Mouse (Mus musculus) ES-Bruce4 (cell line): Measurements from ENCODE around the gene Ropn1. TPM values are rescaled to one million over a fixed set of nuclear protein-coding genes. Genes with fewer than 3 reads are reported as not detected.

Source experiments
- H3K27ac ChIP-seq: 2 replicates; pipeline ENCODE4 v1.5.1; 2012; ENCODE audit warnings: low read length, inconsistent platforms; ENCODE audit not compliant: insufficient read depth
- H3K27me3 ChIP-seq: 2 replicates; pipeline ENCODE4 v1.6.1; 2012; ENCODE audit warnings: mild to moderate bottlenecking, low read length, inconsistent platforms; ENCODE audit not compliant: control insufficient read depth, poor library complexity, insufficient read depth, severe bottlenecking
- H3K36me3 ChIP-seq: 2 replicates; pipeline ENCODE4 v1.6.1; 2012; ENCODE audit warnings: inconsistent platforms, mild to moderate bottlenecking, low read length, moderate library complexity; ENCODE audit not compliant: control insufficient read depth, poor library complexity, insufficient read depth, severe bottlenecking
- H3K4me1 ChIP-seq: one replicate; pipeline ENCODE4 v1.8.1; 2011; ENCODE audit warnings: low read length; ENCODE audit not compliant: control insufficient read depth, insufficient read depth
- H3K4me3 ChIP-seq: 2 replicates; pipeline ENCODE4 v1.5.1; 2011; ENCODE audit warnings: low read depth, mild to moderate bottlenecking, low read length
- H3K9ac ChIP-seq: 2 replicates; pipeline ENCODE4 v1.6.1; 2012; ENCODE audit warnings: low read depth, mild to moderate bottlenecking, inconsistent platforms; ENCODE audit not compliant: poor library complexity, severe bottlenecking
- H3K9me3 ChIP-seq: replicated peaks from 2 replicates; pipeline ENCODE4 v1.6.1; 2012; ENCODE audit warnings: mild to moderate bottlenecking, low read length, inconsistent platforms; ENCODE audit not compliant: control insufficient read depth, poor library complexity, insufficient read depth, severe bottlenecking
- CTCF ChIP-seq: IDR thresholded peaks from one replicate; pipeline ENCODE4 v1.8.1; 2011; ENCODE audit warnings: low read depth, low read length
- EP300 ChIP-seq: IDR thresholded peaks from 2 replicates; pipeline ENCODE4 v1.6.1; 2011; ENCODE audit warnings: low read depth, low read length; ENCODE audit not compliant: insufficient read depth
- POLR2A ChIP-seq: IDR thresholded peaks from one replicate; pipeline ENCODE4 v1.8.1; 2011; ENCODE audit warnings: low read length; ENCODE audit not compliant: insufficient read depth
- polyA plus RNA-seq: library from polyadenylated mRNA; stranded (reverse); fragments of >200 nt; gene quantifications from 2 replicates; pipeline ENCODE4 v1.2.4, GENCODE M21; 2011; ENCODE audit warnings: low read depth; ENCODE audit not compliant: missing spikeins, insufficient read depth, insufficient read length

The Ropn1 gene
- polyA plus RNA-seq, 1 experiment = not detected

DNA sequence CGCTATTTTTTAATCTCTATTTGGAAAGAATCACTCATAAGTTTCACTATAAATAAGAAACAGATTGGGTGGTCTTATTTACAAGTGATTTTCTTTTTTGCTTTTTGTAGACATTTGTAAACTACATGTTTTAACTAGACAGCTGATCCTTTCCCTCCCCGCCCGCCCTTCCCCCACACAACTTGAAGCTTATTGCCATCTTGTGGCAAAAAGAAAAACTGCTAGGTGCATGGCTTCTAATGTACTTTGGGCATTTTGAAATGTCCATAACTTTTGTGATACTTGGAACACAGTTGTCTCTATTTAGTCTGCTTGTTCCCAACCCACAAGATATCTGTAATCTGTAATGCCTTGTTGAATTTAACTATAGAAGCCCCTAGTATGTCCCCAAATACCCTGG is 61.8 kb downstream of the Ropn1 start:
- TF ChIP-seq EP300 (no peak), CTCF (no peak), POLR2A (no peak)
- Histone ChIP-seq H3K27ac (no peak overlapping the region), H3K4me3 (no peak overlapping the region), H3K4me1 (no peaks in the 10 kb centered on the region), H3K9me3 (no peaks in the 10 kb centered on the region), H3K36me3 (peaks cover 28% of the 10 kb centered on the region), H3K27me3 (no peaks in the 10 kb centered on the region), H3K9ac (no peak overlapping the region)

GRCm38 (mm10) chr16:34725156-34725555 is 75.4 kb downstream of the Ropn1 start:
- no peak overlapping the region for H3K9ac ChIP-seq
- no peak for TF ChIP-seq POLR2A
- no peak for TF ChIP-seq EP300
- TF ChIP-seq CTCF = no peak
- H3K27ac ChIP-seq = no peak overlapping the region
- no peaks in the 10 kb centered on the region for H3K9me3 ChIP-seq
- H3K27me3 ChIP-seq = no peaks in the 10 kb centered on the region
- no peaks in the 10 kb centered on the region for H3K4me1 ChIP-seq
- peaks cover 18% of the 10 kb centered on the region for H3K36me3 ChIP-seq
- no peak overlapping the region for H3K4me3 ChIP-seq

Other genes starting within 250 kb of the Ropn1 start
- gene Kalrn, start 76.4 kb upstream of the Ropn1 start, polyA plus RNA-seq = 8.2 and 9.0 TPM in 2 replicates
- gene Ccdc14, start 40.7 kb downstream of the Ropn1 start, polyA plus RNA-seq = 31.4 and 32.0 TPM in 2 replicates
- gene Mylk, start 95.3 kb downstream of the Ropn1 start, polyA plus RNA-seq = 1.4 and 1.9 TPM in 2 replicates